9 mouse cellular contexts compared by ENCODE assay signal in the genomic region with DNA sequence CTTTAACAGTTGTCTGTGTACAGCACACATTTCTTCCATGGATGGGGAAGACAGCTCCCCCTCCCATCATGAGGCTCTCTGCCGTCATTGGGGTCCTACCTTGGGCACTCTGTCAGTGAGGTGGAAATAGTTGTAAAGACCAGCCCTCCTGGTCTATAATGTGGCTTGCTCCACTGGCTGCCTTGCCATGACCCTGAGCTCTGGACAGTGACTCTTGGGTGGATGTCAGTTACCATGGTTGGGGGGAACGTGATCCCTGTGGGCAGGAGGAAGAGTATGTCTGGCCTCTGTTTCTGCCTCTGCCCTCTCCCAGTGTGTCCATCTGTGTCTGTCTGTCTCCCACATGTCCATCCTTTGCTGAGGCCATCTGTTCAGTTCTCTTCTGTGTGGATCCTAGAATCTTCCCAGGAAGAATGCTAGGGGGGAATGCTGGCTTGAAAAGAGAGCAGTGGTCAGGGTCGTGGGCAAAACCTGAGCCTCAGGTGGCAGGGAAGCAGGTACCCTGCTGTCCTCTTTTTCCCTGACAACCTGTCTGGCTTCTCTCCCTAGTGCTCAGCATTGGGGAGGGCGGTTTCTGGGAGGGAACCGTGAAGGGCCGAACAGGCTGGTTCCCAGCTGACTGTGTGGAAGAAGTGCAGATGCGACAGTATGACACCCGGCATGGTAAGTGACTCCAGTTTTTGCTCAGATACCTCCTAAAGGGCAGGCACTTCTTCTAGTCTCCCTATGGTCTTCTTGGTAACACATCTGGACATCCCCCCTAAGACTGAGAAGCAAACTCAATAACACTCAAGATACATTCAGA. TPM values are rescaled to one million over a fixed set of nuclear protein-coding genes. Genes with fewer than 3 reads are reported as not detected.
DNase-seq lines count a peak whose midpoint lies in the region; ATAC-seq and TF ChIP-seq lines count a peak whose summit lies in the region.
"Had no signal": no experiment of that assay in that cellular context is flagged by ENCODE, and none has a peak within 500 bp of the region (broad histone marks: within the 10 kb centered on the region; RNA-seq: fewer than 3 reads in every experiment).

No protein-coding gene starts in this region.

- ATAC-seq in forebrain, embryonic 16.5 days: 0 out of 2 replicates have a peak, but pooled peaks have one; percentile 6
- ATAC-seq in midbrain, embryonic 11.5 days (ENCODE audit: low FRiP score): no peak
- ATAC-seq in lung, postnatal 0 days: no peak

- DNase-seq in gastrocnemius, adult 2 months: no peak
- no peak for DNase-seq in gastrocnemius, postnatal 36 days
- peak; percentile 80 to 81 for DNase-seq in cerebellum, adult 2 months
- DNase-seq in midbrain, embryonic 11.5 days (ENCODE audit: low spot score, missing footprints): peak; percentile 80
- DNase-seq in layer of hippocampus, adult 18-20 months (ENCODE audit: low spot score in 2 of 2): no peak
- no peak for DNase-seq in thymus, postnatal 0 days (ENCODE audit: low spot score)
- no peak for DNase-seq in lung, postnatal 0 days (ENCODE audit: low spot score)

- H3K4me3 ChIP-seq in gastrocnemius, adult 2 months: peak overlapping the region; percentile 68
- peak overlapping the region; percentile 66 for H3K4me3 ChIP-seq in cerebellum, adult 2 months (replicated peaks; ENCODE audit: insufficient read depth, low read depth, low read length)
- peak overlapping the region; percentile 59 for H3K4me3 ChIP-seq in forebrain, embryonic 16.5 days (replicated peaks; ENCODE audit: low read length)
- peak overlapping the region; percentile 50; the same call in 1 of the 2 replicates for H3K4me3 ChIP-seq in midbrain, embryonic 11.5 days (ENCODE audit: low read depth, low read length)
- H3K4me3 ChIP-seq in lung, postnatal 0 days (ENCODE audit: low read depth, low read length): no peak overlapping the region
- H3K4me3 ChIP-seq: megakaryocyte, embryonic 14.5 days had no signal

- TF ChIP-seq CTCF in gastrocnemius, adult 2 months (IDR thresholded peaks at IDR 0.05): no peak
- no peak for TF ChIP-seq CTCF in cerebellum, adult 2 months (IDR thresholded peaks at IDR 0.05; ENCODE audit: borderline replicate concordance, insufficient read depth, low read depth, low read length)
- no peak for TF ChIP-seq CTCF in lung, postnatal 0 days (IDR thresholded peaks at IDR 0.05)

- H3K4me1 ChIP-seq in cerebellum, adult 2 months (ENCODE audit: control insufficient read depth, insufficient read depth, low read length): peaks cover 50% of the 10 kb centered on the region
- H3K4me1 ChIP-seq in forebrain, embryonic 16.5 days (replicated peaks; ENCODE audit: control insufficient read depth, insufficient read depth, low read length): peaks cover 6% of the 10 kb centered on the region
- H3K4me1 ChIP-seq in midbrain, embryonic 11.5 days (ENCODE audit: control insufficient read depth, insufficient read depth, low read length): peaks cover 6% of the 10 kb centered on the region
- H3K4me1 ChIP-seq in lung, postnatal 0 days (ENCODE audit: insufficient read depth, low read depth, low read length): no peaks in the 10 kb centered on the region

- 9% methylated on average over 8 of the region's 8 CpGs for WGBS in cerebellum, adult 2 months
- WGBS in forebrain, embryonic 16.5 days: 72% methylated on average over 8 of the region's 8 CpGs
- 73% methylated on average over 8 of the region's 8 CpGs for WGBS in midbrain, embryonic 11.5 days
- WGBS in lung, postnatal 0 days: 78% methylated on average over 8 of the region's 8 CpGs

- no peaks in the 10 kb centered on the region for H3K36me3 ChIP-seq in forebrain, embryonic 16.5 days (ENCODE audit: control insufficient read depth, insufficient read depth)
- no peaks in the 10 kb centered on the region for H3K36me3 ChIP-seq in midbrain, embryonic 11.5 days (ENCODE audit: control insufficient read depth, insufficient read depth, low read length)
- no peaks in the 10 kb centered on the region for H3K36me3 ChIP-seq in lung, postnatal 0 days (ENCODE audit: insufficient read depth, low read length)

- peak overlapping the region; percentile 90 for H3K4me2 ChIP-seq in forebrain, embryonic 16.5 days (ENCODE audit: low read length)
- H3K4me2 ChIP-seq in midbrain, embryonic 11.5 days: no peak overlapping the region; the same call in 1 of the 2 replicates
- H3K4me2 ChIP-seq in lung, postnatal 0 days (replicated peaks; ENCODE audit: low read depth, low read length): no peak overlapping the region

- H3K27ac ChIP-seq in gastrocnemius, adult 2 months: no peak overlapping the region
- peak overlapping the region; percentile 79 for H3K27ac ChIP-seq in cerebellum, adult 2 months (ENCODE audit: insufficient read depth, low read length)
- H3K27ac ChIP-seq in forebrain, embryonic 16.5 days (ENCODE audit: low read length): no peak overlapping the region
- H3K27ac ChIP-seq in midbrain, embryonic 11.5 days (ENCODE audit: low read depth, low read length): no peak overlapping the region
- no peak overlapping the region for H3K27ac ChIP-seq in lung, postnatal 0 days (ENCODE audit: low read length)

- intact Hi-C loops in gastrocnemius, adult 2 months (cut with DNase I): no loop called here
- intact Hi-C loops in gastrocnemius, postnatal 36 days (cut with DNase I): no loop called here

- peak; percentile 30; the same call in 1 of the 2 replicates for TF ChIP-seq POLR2A in cerebellum, adult 2 months (IDR thresholded peaks at IDR 0.05; ENCODE audit: borderline replicate concordance, insufficient read depth, low read length)

- no peaks in the 10 kb centered on the region for H3K9me3 ChIP-seq in forebrain, embryonic 16.5 days (ENCODE audit: control insufficient read depth, low read length)
- H3K9me3 ChIP-seq in midbrain, embryonic 11.5 days (ENCODE audit: control insufficient read depth, low read length): no peaks in the 10 kb centered on the region
- no peaks in the 10 kb centered on the region for H3K9me3 ChIP-seq in lung, postnatal 0 days (ENCODE audit: low read length)
- H3K9me3 ChIP-seq: megakaryocyte, embryonic 14.5 days had no signal

- TF ChIP-seq EP300 in lung, postnatal 0 days (IDR thresholded peaks at IDR 0.05): no peak

- no peak overlapping the region for H3K9ac ChIP-seq in forebrain, embryonic 16.5 days (replicated peaks; ENCODE audit: low read depth, low read length)
- no peak overlapping the region for H3K9ac ChIP-seq in midbrain, embryonic 11.5 days (ENCODE audit: low read length)
- H3K9ac ChIP-seq in lung, postnatal 0 days (replicated peaks; ENCODE audit: low read depth): no peak overlapping the region

- H3K27me3 ChIP-seq in cerebellum, adult 2 months (ENCODE audit: control insufficient read depth, insufficient read depth, low read length): no peaks in the 10 kb centered on the region
- peaks cover 3% of the 10 kb centered on the region; the same call in 1 of the 2 replicates for H3K27me3 ChIP-seq in forebrain, embryonic 16.5 days (replicated peaks; ENCODE audit: control insufficient read depth, insufficient read depth, low read length)
- H3K27me3 ChIP-seq in midbrain, embryonic 11.5 days (ENCODE audit: control insufficient read depth, insufficient read depth, low read length): peaks cover 25% of the 10 kb centered on the region
- no peaks in the 10 kb centered on the region for H3K27me3 ChIP-seq in lung, postnatal 0 days (replicated peaks; ENCODE audit: insufficient read depth, low read length)
- H3K27me3 ChIP-seq: megakaryocyte, embryonic 14.5 days had no signal

RNA-seq across cellular contexts. Expression of gene Shank3, which starts 25.4 kb away (rescaled TPM):
- total RNA-seq in gastrocnemius, adult 2 months (2021): 10 to 100 TPM; 12.2 to 20.4 TPM
- 10 to 100 TPM; 14.4 to 15.5 TPM for total RNA-seq in gastrocnemius, postnatal 36 days (2021)
- 84.7 and 97.2 TPM in 2 replicates for polyA plus RNA-seq in cerebellum, adult 2 months (2012; rRNA removed)
- 9.3 and 14.1 TPM in 2 replicates for polyA plus RNA-seq in forebrain, embryonic 16.5 days (2015; fragmentation: Nextera tagmentation; extraction: Ambion mirVana)
- 2.2 TPM in 2 replicates for polyA plus RNA-seq in midbrain, embryonic 11.5 days (2014; fragmentation: Nextera tagmentation; extraction: Ambion mirVana)
- 100 to 1,000 TPM; 232 to 243 TPM for total RNA-seq in layer of hippocampus, adult 18-20 months (2021)
- 0.23 and 0.39 TPM in 2 replicates for polyA plus RNA-seq in thymus, postnatal 0 days (2015; fragmentation: Nextera tagmentation; extraction: Ambion mirVana)
- 1.8 and 2.2 TPM in 2 replicates for polyA plus RNA-seq in lung, postnatal 0 days (2015; fragmentation: Nextera tagmentation; extraction: Ambion mirVana)

RNA-seq across cellular contexts. Expression of gene Acr, which starts 43.3 kb away (rescaled TPM):
- under 1 TPM in 1 of 2 experiments, not detected in 1; 0.23 TPM for total RNA-seq in gastrocnemius, adult 2 months (2021)
- under 1 TPM; 0.28 to 0.30 TPM for total RNA-seq in gastrocnemius, postnatal 36 days (2021)
- 2.4 and 2.6 TPM in 2 replicates for polyA plus RNA-seq in cerebellum, adult 2 months (2012; rRNA removed)
- 0.92 and 2.3 TPM in 2 replicates for polyA plus RNA-seq in forebrain, embryonic 16.5 days (2015; fragmentation: Nextera tagmentation; extraction: Ambion mirVana)
- polyA plus RNA-seq in midbrain, embryonic 11.5 days (2014; fragmentation: Nextera tagmentation; extraction: Ambion mirVana): 0.42 and 0.43 TPM in 2 replicates
- total RNA-seq in layer of hippocampus, adult 18-20 months (2021): 1 to 10 TPM in 1 of 2 experiments, under 1 TPM in 1; 0.66 to 1.0 TPM
- not detected in 2 replicates for polyA plus RNA-seq in thymus, postnatal 0 days (2015; fragmentation: Nextera tagmentation; extraction: Ambion mirVana)
- polyA plus RNA-seq in lung, postnatal 0 days (2015; fragmentation: Nextera tagmentation; extraction: Ambion mirVana): 0.08 TPM in 1 of 2 replicates, not detected in the other

RNA-seq across cellular contexts. Expression of gene Arsa, which starts 47.6 kb away (rescaled TPM):
- 1 to 10 TPM; 3.0 to 4.6 TPM for total RNA-seq in gastrocnemius, adult 2 months (2021)
- 1 to 10 TPM; 3.0 to 3.8 TPM for total RNA-seq in gastrocnemius, postnatal 36 days (2021)
- polyA plus RNA-seq in cerebellum, adult 2 months (2012; rRNA removed): 39.2 and 40.9 TPM in 2 replicates
- 23.9 and 27.9 TPM in 2 replicates for polyA plus RNA-seq in forebrain, embryonic 16.5 days (2015; fragmentation: Nextera tagmentation; extraction: Ambion mirVana)
- polyA plus RNA-seq in midbrain, embryonic 11.5 days (2014; fragmentation: Nextera tagmentation; extraction: Ambion mirVana): 7.4 and 9.4 TPM in 2 replicates
- total RNA-seq in layer of hippocampus, adult 18-20 months (2021): 10 to 100 TPM; 28.1 to 29.6 TPM
- 9.0 and 9.4 TPM in 2 replicates for polyA plus RNA-seq in thymus, postnatal 0 days (2015; fragmentation: Nextera tagmentation; extraction: Ambion mirVana)
- polyA plus RNA-seq in lung, postnatal 0 days (2015; fragmentation: Nextera tagmentation; extraction: Ambion mirVana): 22.4 and 23.3 TPM in 2 replicates

Comparison
In these comparisons a context has a peak if more than half of its experiments do, and no peak if none do; other contexts are left out.
1. DNase-seq: peak in cerebellum, adult 2 months (2 of 2) and midbrain, embryonic 11.5 days (single experiment); none in gastrocnemius, adult 2 months (single experiment), gastrocnemius, postnatal 36 days (0 of 2), layer of hippocampus, adult 18-20 months (0 of 2), thymus, postnatal 0 days (single experiment) and lung, postnatal 0 days (single experiment).